Mouse (Mus musculus) activated CD4-positive, CD25-positive, alpha-beta regulatory T cell, adult 4 months (primary cell): ENCODE measurements around the gene Akr1b10. TPM values are rescaled to one million over a fixed set of nuclear protein-coding genes. Genes with fewer than 3 reads are reported as not detected.
"Not testable (repeated sequence)": the region's sequence is repeated elsewhere in the genome, so short reads cannot be mapped to it uniquely, and the experiment has no call there.

Experiments
- ATAC-seq: one replicate; pipeline ENCODE4 v1.8.0; 2017
- polyA plus RNA-seq, 2 experiments: library from polyadenylated mRNA; unstranded; fragments of 100-300 nt; shearing (Covaris generic); gene quantifications; one replicate each; pipeline ENCODE4 v1.2.1; 2017

Akr1b10 gene
- 10 to 100 TPM; 45.4 to 45.5 TPM for polyA plus RNA-seq

DNA sequence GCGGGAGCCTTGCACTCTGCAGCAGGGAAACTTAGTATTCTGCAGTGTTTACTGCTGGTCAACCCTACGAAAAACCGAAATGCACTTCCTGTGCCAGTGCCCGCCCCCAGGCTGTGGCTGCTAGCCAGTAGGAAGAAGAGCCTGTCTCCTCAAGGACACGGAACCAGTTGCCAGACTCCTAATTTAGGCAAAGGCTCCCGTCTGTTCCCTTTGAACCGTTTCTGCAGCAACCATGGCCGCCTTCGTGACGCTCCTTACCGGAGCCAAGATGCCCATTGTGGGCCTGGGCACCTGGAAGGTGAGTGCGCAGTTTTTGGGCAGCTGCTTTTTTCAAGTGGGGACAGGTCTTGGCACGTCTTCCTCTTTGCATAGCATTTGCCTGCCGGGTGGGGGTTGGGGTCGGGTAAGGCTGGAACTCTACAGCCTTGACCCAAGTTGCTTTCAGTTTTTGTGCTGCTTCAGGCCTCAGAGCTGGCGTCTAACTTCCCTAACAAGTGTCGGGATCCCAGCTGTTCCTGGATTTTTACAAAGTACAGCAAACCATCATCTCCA lies at the start of gene Akr1b10:
Akr1b10 (plus strand) TSS at position 109 of the 552 bp plus-strand sequence.
- ATAC-seq, result peak; percentile 87

DNA sequence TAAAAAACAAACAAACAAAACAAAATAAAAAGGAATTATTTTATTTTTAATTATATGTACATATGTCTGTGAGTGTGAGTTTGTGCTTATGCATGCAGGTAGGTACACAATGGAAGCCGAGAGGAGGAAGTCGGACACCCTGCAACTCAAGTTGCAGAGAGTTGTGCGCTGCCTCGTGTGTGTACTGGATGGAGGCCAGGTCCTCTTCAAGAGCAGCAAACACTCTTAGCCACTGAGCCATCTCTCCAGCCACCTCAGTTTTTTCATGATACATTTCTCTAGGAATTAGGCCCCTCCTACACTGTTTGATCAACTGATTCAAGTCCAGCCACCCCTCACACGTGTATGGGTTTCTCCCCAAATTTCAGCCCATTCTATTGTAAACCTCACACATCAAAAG lies 49.3 kb upstream of the Akr1b10 start:
- no peak for ATAC-seq

DNA sequence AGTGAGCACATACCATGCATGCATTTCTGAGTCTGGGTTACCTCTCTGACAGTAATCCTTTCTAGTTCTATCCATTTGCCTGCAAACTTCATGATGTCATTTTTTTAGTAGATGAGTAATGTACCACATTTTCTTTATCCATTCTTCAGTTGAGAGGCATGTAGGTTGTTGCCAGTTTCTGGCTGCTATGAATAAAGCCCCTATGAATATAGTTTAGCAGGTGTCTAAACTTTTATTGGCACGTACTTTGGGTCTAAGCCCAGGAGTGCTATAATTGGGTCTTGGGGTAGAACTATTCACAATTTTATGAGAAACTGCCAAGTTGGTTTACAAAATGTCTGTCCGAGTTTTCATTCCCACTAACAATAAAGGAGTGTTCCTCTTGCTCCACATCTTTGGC lies 46.2 kb upstream of the Akr1b10 start:
- no peak for ATAC-seq

DNA sequence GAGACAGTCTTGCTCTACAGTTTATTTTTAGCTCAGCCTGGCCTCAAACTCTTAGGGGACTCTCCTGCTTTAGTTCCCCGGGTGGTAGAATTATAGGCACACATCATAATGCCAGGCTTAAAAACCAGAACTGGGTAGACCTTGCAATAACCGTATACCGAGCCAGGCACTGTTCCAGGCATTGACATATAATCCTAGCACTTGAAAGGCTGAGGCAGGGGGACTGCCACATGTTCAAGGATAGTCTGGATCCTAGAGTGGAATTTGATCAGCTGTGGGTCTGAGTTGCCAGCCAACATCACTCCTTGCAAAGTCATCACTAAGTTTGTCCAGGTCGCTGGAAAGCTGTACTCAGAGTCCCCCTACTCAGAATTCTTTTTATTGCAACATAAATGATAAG lies 42.0 kb upstream of the Akr1b10 start:
- ATAC-seq, result no peak

DNA sequence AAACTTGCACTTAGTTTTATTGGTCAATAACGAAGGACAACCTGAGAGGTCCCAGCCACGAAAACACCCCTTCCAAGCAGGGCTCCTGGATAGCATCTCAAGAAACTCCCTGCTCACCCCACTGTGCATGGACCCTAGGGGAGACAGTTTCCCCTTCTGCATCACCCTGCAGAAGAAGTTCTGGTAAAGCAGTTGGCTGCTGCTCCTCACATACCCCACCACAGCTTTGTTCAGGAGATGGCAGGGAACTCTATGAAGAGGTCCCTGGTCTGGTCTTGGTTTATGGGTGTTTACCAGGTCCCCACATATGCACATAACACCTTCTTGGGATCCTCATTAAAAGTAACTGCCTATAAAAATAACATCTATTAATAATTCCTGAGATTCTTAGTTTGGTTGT lies 41.5 kb upstream of the Akr1b10 start:
- ATAC-seq, result no peak

DNA sequence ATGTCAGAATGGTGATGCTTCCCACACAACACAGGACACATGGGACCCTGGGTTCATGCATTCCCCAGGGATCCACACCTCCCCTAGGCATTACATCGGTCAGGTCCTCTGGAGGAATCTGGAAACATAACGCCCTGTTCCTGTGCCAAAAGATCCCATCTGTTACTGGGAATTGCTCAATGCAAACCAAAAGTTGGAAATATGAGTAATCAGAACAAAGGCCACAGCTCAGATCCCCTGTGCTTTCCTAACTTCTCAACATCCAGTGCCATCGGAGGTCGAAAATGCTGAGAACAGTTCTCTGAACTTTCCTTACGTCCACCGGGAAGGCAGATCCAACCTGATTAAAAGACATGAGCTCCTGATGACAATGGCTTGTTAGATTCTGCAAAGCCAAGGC lies 40.6 kb upstream of the Akr1b10 start:
- ATAC-seq, result no peak

DNA sequence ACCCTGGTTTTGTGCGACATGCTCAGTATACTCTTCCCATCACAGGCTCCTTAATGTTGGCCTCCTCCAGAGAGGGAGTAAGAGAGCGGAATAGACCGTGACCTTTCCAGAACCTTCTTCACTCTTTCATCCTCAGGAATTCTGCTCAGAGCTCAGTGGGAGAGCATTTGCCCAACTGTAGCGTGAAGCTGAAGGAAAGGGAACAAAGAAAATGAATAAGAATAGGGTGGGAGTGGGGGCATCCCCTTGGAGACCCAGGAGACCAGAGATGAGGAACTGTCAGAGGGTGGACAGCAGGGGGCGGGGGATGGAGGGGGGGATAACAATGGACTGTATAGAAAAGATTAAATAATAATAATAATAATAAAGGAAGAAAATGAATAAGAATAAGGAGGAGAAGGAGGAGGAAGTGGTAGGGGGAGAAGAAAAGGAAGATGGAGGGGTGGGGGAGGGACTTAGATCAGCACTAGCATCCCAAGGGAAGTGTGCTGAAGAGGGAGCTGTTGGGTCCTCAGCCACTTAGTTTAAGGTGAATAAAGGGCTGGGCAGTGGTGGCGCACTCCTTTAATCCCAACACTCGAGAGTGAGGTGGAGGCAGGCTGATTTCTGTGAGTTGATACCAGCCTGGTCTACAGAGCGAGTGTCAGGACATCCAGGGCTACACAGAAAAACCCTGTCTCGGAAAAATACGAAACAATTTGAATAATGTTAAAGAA lies 39.7 kb upstream of the Akr1b10 start:
- no peak for ATAC-seq

DNA sequence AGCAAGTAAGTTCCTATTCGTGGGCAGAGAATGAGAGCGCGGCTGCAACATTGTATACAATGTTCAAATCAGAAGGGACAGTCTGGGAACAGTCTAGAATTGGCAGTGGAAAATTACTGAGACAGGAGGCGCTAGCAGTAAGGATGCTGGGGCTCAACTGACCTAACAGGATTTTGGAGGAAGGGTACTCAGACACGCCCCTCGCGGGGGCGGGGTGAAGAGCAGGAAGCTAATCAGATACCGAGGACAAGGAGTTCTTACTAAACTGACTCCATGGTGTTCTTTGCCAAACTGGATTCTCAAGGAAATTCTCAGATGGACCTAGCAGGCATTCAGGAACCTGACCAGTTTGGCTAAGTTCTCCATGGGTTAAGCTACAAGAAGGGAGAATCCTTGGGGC lies 39.1 kb upstream of the Akr1b10 start:
- ATAC-seq, result no peak

DNA sequence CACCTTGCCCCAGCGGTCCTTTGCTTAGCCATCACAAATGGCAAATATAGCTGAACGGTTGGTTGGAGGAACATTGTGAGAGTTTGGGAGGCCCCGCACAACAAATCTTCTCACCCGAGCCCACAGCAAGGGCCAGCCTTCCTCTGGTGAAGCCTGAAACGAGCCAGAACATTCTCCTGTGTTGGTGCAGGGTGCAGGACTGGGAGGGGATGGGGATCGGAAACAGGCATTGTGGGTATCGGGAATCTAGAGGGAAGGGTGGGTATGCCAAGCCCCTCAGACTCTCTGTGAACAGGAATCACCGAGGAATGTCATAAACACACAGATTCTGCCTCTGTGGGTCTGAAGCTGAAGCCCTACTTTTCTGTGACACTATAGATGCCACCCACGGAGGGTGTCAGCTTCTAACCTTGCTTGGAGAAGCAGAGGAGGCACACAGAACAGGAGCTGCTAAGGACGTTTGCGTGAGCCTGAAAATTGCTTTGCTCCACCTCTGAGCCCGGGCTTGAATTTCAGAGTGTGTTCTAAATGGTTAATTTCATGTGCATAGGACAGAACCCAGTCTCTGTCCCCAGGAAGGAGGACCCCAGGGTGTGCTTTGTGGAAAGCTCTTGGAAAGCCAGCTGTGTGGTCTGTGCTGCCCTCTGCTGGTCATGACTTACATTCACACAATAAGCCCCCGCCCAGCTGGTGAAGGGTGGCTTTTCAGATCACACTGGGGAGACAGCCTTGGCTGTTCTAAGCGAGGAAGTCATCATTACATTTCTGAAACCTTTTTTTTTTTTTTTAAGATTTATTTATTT lies 37.7 kb upstream of the Akr1b10 start:
- peak; percentile 73 for ATAC-seq

DNA sequence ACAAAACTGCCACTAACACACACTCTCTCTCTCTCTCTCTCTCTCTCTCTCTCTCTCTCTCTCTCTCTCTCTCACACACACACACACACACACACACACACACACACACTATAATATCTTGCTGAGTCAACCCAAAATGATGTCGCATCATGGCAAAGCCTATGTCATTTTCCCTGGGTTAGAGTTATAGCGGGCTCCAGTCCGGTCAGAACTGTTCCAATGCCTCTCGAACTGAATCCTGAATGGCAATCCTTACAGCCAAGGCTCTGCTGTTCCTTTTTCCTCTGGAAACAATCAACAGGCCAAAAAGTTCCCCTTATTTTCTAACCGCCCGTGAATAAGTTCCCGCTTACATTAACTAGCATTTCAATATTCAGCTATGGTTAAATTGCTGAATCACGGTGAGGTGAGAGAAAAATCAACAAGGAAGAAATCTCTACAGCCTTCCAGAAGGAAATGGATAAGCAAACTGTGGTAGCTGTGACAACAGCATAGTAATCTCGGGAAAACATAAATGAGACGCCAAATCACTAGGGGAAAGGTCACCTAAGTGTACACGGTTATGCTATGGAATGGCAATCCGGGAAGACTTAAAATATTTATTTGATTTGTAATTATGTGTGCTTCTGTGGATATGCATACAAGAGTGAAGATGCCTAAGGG lies 33.9 kb upstream of the Akr1b10 start:
- ATAC-seq, result no peak

DNA sequence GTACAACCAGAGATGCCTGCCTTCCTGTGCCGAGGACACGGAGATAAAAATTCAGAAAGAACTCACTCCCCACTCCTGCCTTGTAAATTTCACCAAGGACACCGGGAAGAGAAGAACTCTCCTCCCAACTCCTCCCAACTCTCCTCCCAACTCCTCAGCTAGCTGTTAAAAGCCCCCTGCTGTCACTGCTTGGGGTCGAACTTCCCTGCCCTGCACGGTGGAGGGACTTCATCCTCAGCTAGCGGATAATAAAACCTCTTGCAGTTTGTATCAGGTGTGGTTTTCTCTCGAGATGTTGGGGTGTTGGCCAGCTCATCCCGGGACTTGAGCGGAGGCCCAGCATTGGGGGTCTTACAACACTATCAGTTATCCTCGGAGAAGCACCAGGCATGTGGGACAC lies 32.5 kb upstream of the Akr1b10 start:
- ATAC-seq, result not testable (repeated sequence)

DNA sequence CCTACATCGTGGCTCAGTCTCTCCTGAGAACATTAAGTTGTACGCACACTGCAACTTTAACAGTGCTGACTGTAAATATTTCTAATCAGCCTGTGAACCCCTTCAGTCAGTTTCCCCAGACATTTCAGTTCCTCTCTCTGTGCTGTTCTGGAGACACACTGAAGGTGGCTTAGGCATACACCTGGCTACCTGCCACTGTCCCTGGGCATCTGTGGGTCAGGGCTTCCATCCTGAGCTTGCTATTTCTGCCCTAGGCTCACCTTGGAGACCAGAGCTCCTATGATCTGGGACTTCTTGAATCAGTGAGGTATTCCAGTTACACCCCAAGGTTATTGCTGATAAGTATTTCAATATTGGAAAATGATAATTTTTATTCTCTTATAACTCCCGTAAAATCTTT lies 31.6 kb upstream of the Akr1b10 start:
- ATAC-seq, result no peak

DNA sequence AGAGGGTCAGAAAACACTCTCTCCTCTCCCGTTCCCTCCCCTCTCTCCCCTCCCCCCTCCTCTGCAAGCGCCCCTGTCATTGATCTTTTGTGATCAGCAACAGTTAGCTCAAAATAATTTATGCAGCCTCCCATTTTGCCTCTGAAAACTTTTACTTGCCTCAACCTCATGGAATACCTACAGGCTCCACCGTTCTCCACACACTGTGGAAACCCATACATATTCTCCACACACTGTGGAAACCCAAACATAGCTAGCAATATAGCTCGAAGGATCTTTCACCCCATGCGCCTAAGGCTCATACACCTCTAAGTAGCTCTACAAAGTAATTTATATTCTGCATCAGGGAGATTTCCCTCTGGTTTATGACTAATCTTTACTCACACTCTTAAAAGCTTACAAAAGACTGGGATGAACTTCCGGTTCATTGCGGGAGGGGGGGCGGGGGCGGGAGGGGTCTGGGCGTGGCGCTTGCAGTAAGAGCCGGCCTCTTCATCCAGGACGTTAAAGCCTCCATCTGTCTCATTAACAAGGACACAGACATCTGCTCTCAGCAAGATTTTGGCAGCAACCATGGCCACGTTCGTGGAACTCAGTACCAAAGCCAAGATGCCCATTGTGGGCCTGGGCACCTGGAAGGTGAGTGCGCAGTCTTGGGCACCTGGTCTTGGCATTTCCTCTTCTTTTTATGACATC lies 30.2 kb upstream of the Akr1b10 start, which contains the start of gene Akr1b8:
Akr1b8 (plus strand) TSS at position 462 of the 696 bp plus-strand sequence.
- ATAC-seq, result no peak

DNA sequence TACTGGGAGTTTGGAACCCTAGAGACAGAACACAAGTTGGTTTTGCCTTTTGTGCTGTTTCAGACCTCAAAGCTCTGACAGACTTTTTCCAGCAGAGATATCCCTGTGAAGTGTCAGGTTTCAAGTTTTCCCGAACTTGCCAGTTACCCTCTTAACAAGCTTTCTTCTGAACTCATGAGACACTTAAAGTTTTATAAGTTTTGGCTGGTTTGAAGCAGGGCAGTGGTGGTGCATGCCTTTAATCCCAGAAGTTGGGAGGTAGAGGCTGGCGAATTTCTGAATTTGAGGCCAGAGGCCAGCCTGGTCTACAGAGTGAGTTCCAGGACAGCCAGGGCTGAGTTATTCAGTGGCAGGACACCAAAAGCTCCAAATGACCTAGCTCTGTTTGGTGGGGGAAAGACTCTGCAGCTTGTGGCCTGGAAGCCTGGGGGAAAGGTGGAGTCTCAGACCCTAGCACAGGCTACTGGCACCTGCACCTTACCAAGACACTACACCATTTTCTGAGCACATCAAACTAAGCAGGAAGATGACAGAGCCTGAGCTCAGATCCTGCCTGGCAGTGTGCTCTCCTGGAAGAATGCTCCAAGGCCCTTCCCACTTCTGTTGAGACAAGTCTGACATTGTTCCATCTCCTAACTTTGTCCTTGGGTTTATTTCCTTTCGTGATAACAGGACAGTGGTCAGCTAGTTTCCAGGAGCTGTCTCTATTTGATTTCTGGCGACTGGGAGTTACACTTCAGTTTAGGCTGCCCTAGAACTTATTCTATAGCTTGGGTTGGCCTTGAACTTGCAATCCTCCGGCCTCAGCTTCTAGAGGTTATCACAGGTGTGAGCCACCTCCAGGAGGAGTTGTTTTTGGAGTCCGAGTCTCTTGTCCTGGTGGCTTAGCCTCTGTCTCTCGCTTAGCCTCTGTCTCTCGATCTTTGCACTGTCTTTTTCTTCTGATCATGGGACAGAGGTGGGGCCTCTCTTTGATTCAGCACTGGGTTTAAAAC lies 29.4 kb upstream of the Akr1b10 start:
- ATAC-seq, result no peak

DNA sequence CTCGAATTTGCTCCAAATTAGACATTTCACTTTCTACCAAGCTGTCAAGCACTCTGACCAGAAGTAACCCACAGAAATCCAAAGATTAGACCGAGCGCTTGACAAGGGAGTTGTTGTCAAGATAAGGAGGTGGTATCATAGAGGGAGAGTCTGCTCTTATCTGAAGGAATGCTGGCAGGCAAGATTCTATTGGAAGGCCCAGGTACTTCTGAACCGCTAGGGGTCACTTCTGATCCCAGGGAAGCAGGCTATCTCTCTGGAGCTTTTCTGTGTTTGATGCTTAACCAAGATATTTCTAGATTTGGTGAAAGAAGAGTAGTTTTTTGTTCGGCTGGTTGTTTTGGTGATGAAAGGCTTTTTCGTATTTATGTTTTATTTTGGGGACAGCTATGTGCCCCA lies 28.7 kb upstream of the Akr1b10 start:
- ATAC-seq, result no peak

DNA sequence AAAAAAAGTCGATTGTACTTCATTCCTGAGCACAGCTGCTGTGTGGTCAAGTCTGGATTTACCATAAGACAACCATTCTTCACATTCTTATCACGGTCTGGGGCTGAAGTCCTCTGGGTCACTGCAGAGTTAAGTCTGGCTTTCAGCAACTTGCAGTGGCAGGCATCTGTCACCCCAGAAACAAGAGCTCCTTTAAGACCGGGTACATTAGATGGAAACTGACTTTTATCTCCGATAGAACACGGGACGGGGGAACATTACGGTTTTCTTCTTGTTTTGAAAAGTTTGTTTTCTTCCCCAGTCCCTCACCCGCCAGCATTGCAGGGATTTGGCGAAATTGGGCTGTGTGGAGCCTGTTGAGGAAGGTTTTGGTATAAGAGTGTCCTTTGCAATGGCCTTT lies 28.2 kb upstream of the Akr1b10 start:
- no peak for ATAC-seq

DNA sequence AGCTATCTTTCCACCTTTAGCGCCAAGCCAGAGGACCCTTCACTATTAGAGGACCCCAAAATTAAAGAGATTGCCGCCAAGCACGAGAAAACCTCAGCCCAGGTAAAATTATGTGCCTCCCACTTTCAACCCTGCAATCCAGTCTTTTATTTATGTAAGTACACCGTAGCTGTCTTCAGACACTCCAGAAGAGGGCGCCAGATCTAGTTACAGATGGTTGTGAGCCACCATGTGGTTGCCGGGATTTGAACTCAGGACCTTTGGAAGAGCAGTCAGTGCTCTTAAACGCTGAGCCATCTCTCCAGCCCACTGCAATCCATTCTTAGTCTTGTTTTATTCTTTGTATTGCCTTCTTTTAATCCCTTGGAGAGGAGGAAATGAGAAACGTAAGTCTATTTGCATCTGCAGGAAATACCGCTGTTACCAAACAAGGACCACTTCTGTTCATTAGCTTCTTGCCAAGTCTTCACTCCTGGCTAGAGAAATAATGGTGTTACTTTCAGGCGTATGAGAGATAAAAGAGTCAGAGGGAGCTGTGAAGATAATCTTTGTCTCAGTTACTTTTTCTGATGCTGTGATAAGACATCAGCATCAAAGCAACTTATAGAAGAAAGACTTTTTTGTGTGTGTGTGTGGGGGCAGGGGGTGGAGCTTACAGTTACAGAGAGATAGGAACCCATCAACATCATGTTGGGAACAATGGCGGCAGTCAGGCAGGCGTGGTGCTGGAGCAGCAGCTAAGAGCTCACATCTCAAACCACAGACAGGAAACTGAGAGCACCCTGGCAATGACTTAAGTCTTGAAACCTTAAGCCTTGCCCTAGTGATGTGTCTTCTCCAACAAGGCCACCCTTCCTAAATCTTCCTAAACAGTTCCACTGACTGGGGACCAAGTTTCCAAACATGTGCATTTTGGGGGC lies 19.5 kb upstream of the Akr1b10 start:
- ATAC-seq, result peak; percentile 63

DNA sequence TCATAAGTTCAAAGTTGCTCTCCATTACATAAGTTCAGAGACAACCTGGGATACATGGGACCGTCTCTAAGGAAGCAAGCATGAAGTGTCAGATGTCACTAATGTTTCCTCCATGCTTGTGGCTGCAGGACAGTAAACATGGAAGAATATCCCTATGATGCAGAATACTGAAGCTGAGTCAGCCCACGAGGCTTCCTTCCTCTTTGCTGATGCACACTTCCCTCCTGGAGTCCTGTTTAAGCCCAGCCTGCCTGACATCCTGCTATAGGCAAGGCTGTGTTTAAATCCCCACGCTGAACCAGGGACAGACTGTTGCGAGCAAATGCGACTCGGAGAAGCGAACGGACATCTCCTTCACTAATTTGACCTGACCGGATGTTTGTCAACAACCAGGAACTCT lies 16.0 kb upstream of the Akr1b10 start:
- ATAC-seq, result no peak

DNA sequence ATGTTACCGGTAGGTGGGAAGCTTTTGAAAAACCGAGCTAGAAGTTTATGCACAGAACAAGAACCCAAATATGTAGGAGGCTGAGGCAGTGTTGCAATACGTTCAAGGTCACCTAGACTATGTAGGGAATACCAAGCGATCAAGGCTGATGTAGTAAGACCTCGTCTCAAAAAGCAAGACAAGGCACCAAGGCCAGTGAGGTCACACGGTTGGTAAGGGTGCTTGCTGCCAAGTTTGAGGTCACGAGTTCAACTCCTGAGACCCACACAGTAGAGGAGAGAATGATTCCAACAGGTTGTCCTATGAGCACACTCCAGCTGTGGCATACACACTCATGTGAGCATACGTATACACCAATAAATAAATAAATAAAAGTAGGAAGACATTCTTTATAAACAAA lies 13.9 kb upstream of the Akr1b10 start:
- no peak for ATAC-seq

DNA sequence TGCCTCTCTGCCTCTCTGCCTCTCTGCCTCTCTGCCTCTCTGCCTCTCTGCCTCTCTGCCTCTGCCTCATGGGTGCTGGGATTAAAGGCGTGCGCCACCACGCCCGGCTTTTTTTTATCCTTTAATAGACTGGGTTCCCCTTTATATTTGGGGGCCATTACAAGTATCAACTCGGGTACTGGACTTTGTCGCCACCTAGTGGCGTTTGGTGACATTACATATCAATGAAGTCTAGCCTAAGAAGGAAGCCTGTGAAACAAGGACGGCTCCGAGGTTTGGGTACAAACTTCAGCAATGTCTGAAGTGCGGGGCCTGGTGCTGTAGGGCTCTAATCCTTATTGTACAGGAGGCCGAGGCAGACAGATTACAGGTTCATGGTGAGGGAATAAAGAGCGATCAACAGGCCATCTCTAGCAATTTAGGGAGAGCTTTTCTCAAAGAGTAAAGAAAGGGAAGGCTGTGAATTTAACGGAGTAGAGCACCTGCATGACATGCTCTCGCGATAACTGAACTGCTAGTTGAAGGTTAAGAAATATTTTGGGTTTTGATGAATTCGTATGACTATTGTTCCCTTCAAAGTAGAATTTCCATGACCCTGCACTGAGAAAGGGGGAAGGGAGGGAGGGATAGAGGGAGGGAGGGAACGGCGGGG lies 12.2 kb upstream of the Akr1b10 start:
- ATAC-seq, result peak; percentile 89
